Mouse (Mus musculus) CH12.LX (cell line): ENCODE data around the gene Gkn2. TPM values are rescaled to one million over a fixed set of nuclear protein-coding genes. Genes with fewer than 3 reads are reported as not detected.

Source experiments
- DNase-seq: peaks from one replicate; pipeline ENCODE4 v3.0.0-alpha.2; 2013; ENCODE audit errors: extremely low read depth
- H3K27ac ChIP-seq: 2 replicates; pipeline ENCODE4 v1.5.1; 2012; ENCODE audit warnings: low read depth, mild to moderate bottlenecking, control low read depth, moderate library complexity; ENCODE audit not compliant: insufficient read depth
- H3K27me3 ChIP-seq: replicated peaks from 2 replicates; pipeline ENCODE3; 2012; ENCODE audit warnings: inconsistent platforms
- H3K36me3 ChIP-seq, 2 experiments: replicated peaks in 1 of 2; 2 replicates each; pipeline versions ENCODE3 to v1.6.1; 2012; ENCODE audit warnings: inconsistent platforms in 1 of 2, low read length in 1 of 2, mild to moderate bottlenecking in 1 of 2, mixed read lengths in 1 of 2, moderate library complexity in 1 of 2; ENCODE audit not compliant: control insufficient read depth in 1 of 2, insufficient read depth in 1 of 2
- H3K4me1 ChIP-seq, 2 experiments: 2 replicates each; pipeline ENCODE4 v1.6.1; 2012; ENCODE audit warnings: inconsistent platforms in 1 of 2, moderate library complexity in 1 of 2; ENCODE audit not compliant: insufficient read depth in 2 of 2, control insufficient read depth in 1 of 2
- H3K4me2 ChIP-seq: 2 replicates; pipeline ENCODE4 v1.6.1; 2012; ENCODE audit warnings: low read depth, mild to moderate bottlenecking, control low read depth; ENCODE audit not compliant: poor library complexity, insufficient read depth, severe bottlenecking
- H3K4me3 ChIP-seq, 3 experiments: fragments of 150-350 bp in 1 of 3; sonication (generic) in 1 of 3; replicated peaks in 1 of 3; 2 replicates each; pipeline versions ENCODE3 to v1.5.1; 2011 to 2012; ENCODE audit warnings: low read depth in 2 of 3, low read length in 2 of 3, mild to moderate bottlenecking in 2 of 3, moderate library complexity in 2 of 3, control low read depth in 1 of 3, improper control_type of control experiment in 1 of 3, inconsistent platforms in 1 of 3, mixed read lengths in 1 of 3; ENCODE audit not compliant: poor library complexity in 1 of 3
- H3K79me2 ChIP-seq: replicated peaks from 2 replicates; pipeline ENCODE4 v1.6.1; 2012; ENCODE audit warnings: mild to moderate bottlenecking, moderate library complexity; ENCODE audit not compliant: control insufficient read depth, poor library complexity, insufficient read depth, severe bottlenecking; ENCODE audit errors: extremely low read depth
- H3K9ac ChIP-seq: 2 replicates; pipeline ENCODE4 v1.6.1; 2012; ENCODE audit warnings: low read depth, mild to moderate bottlenecking, control low read depth, moderate library complexity; ENCODE audit not compliant: insufficient read depth
- H3K9me3 ChIP-seq: replicated peaks from 2 replicates; pipeline ENCODE3; 2012; ENCODE audit warnings: low read length, inconsistent platforms, mixed read lengths
- BHLHE40 ChIP-seq: IDR thresholded peaks from 2 replicates; pipeline ENCODE4 v1.6.1; 2011; ENCODE audit warnings: mild to moderate bottlenecking, low read depth, low read length, improper control_type of control experiment
- CHD1 ChIP-seq: IDR thresholded peaks from 2 replicates; pipeline ENCODE4 v1.6.1; 2012; ENCODE audit warnings: low read depth, low read length, improper control_type of control experiment, inconsistent platforms
- CHD2 ChIP-seq: IDR thresholded peaks from 2 replicates; pipeline ENCODE4 v1.6.1; 2011; ENCODE audit warnings: low read length, improper control_type of control experiment
- CTCF ChIP-seq, 2 experiments: IDR thresholded peaks in 1 of 2; conservative IDR thresholded peaks in 1 of 2; 2 replicates each; pipeline ENCODE4 v1.5.1; 2011 to 2012; ENCODE audit warnings: low read depth in 2 of 2, low read length in 2 of 2, improper control_type of control experiment in 1 of 2, inconsistent platforms in 1 of 2, mild to moderate bottlenecking in 1 of 2, moderate library complexity in 1 of 2
- E2F4 ChIP-seq: IDR thresholded peaks from 2 replicates; pipeline ENCODE4 v1.6.1; 2011; ENCODE audit warnings: low read depth, low read length, improper control_type of control experiment; ENCODE audit not compliant: insufficient replicate concordance
- ELF1 ChIP-seq: IDR thresholded peaks from 2 replicates; pipeline ENCODE4 v1.6.1; 2014; ENCODE audit warnings: low read depth, mild to moderate bottlenecking, inconsistent platforms, low read length, improper control_type of control experiment
- EP300 ChIP-seq: IDR thresholded peaks from 2 replicates; pipeline ENCODE4 v1.6.1; 2011; ENCODE audit warnings: low read length, improper control_type of control experiment
- ETS1 ChIP-seq: conservative IDR thresholded peaks from 2 replicates; pipeline ENCODE4 v1.6.1; 2012; ENCODE audit warnings: low read depth, mild to moderate bottlenecking, inconsistent platforms, low read length, improper control_type of control experiment, moderate library complexity
- GABPA ChIP-seq: IDR thresholded peaks from 2 replicates; pipeline ENCODE4 v1.6.1; 2012; ENCODE audit warnings: low read depth, low read length, improper control_type of control experiment, inconsistent platforms; ENCODE audit not compliant: insufficient replicate concordance
- HCFC1 ChIP-seq: IDR thresholded peaks from 2 replicates; pipeline ENCODE4 v1.6.1; 2012; ENCODE audit warnings: low read depth, mild to moderate bottlenecking, inconsistent platforms, low read length, improper control_type of control experiment
- IRF4 ChIP-seq: IDR thresholded peaks from 2 replicates; pipeline ENCODE4 v1.6.1; 2014; ENCODE audit warnings: low read depth, mild to moderate bottlenecking, inconsistent platforms, low read length, improper control_type of control experiment
- JUN ChIP-seq: IDR thresholded peaks from 2 replicates; pipeline ENCODE4 v1.6.1; 2011; ENCODE audit warnings: low read depth, mild to moderate bottlenecking, low read length, improper control_type of control experiment, moderate library complexity; ENCODE audit not compliant: insufficient read depth
- JUND ChIP-seq: conservative IDR thresholded peaks from 2 replicates; pipeline ENCODE4 v1.6.1; 2011; ENCODE audit warnings: low read depth, low read length, improper control_type of control experiment
- KAT2A ChIP-seq: IDR thresholded peaks from 2 replicates; pipeline ENCODE4 v1.6.1; 2012; ENCODE audit warnings: low read length, improper control_type of control experiment, inconsistent platforms; ENCODE audit not compliant: insufficient replicate concordance
- MAFK ChIP-seq: IDR thresholded peaks from 2 replicates; pipeline ENCODE4 v1.6.1; 2011; ENCODE audit warnings: low read length, improper control_type of control experiment; ENCODE audit not compliant: insufficient replicate concordance
- MAX ChIP-seq: IDR thresholded peaks from 2 replicates; pipeline ENCODE4 v1.6.1; 2011; ENCODE audit warnings: low read length, improper control_type of control experiment
- MAZ ChIP-seq: IDR thresholded peaks from 2 replicates; pipeline ENCODE4 v1.6.1; 2012; ENCODE audit warnings: low read depth, mild to moderate bottlenecking, inconsistent platforms, low read length, improper control_type of control experiment, moderate library complexity
- MEF2A ChIP-seq: IDR thresholded peaks from 2 replicates; pipeline ENCODE4 v1.6.1; 2014; ENCODE audit warnings: low read depth, mild to moderate bottlenecking, inconsistent platforms, low read length, improper control_type of control experiment, borderline replicate concordance
- MXI1 ChIP-seq: IDR thresholded peaks from 2 replicates; pipeline ENCODE4 v1.6.1; 2011; ENCODE audit warnings: mild to moderate bottlenecking, low read depth, low read length, improper control_type of control experiment
- MYC ChIP-seq: IDR thresholded peaks from 2 replicates; pipeline ENCODE4 v1.6.1; 2011; ENCODE audit warnings: low read depth, mild to moderate bottlenecking, improper control_type of control experiment, low read length
- NELFE ChIP-seq: IDR thresholded peaks from 2 replicates; pipeline ENCODE4 v1.6.1; 2011; ENCODE audit warnings: low read depth, low read length, improper control_type of control experiment
- NRF1 ChIP-seq: IDR thresholded peaks from 2 replicates; pipeline ENCODE4 v1.6.1; 2014; ENCODE audit warnings: low read depth, mild to moderate bottlenecking, inconsistent platforms, low read length, improper control_type of control experiment, moderate library complexity
- PAX5 ChIP-seq: IDR thresholded peaks from 2 replicates; pipeline ENCODE4 v1.6.1; 2012; ENCODE audit warnings: low read length, inconsistent platforms, mixed read lengths
- POLR2A ChIP-seq: IDR thresholded peaks from 2 replicates; pipeline ENCODE4 v1.6.1; 2011; ENCODE audit warnings: low read depth, mild to moderate bottlenecking, improper control_type of control experiment, low read length
- POLR2AphosphoS2 ChIP-seq: IDR thresholded peaks from 2 replicates; pipeline ENCODE4 v1.6.1; 2011; ENCODE audit warnings: low read depth, low read length, improper control_type of control experiment
- RAD21 ChIP-seq: IDR thresholded peaks from 2 replicates; pipeline ENCODE4 v1.6.1; 2011; ENCODE audit warnings: low read depth, mild to moderate bottlenecking, low read length, improper control_type of control experiment, moderate library complexity
- RCOR1 ChIP-seq: conservative IDR thresholded peaks from 2 replicates; pipeline ENCODE4 v1.6.1; 2012; ENCODE audit warnings: low read depth, mild to moderate bottlenecking, inconsistent platforms, low read length, improper control_type of control experiment
- SIN3A ChIP-seq: IDR thresholded peaks from 2 replicates; pipeline ENCODE4 v1.6.1; 2012; ENCODE audit warnings: low read length, improper control_type of control experiment, inconsistent platforms
- SMC3 ChIP-seq: IDR thresholded peaks from 2 replicates; pipeline ENCODE4 v1.6.1; 2011; ENCODE audit warnings: low read depth, low read length, improper control_type of control experiment
- TBP ChIP-seq: conservative IDR thresholded peaks from 2 replicates; pipeline ENCODE4 v1.6.1; 2011; ENCODE audit warnings: low read depth, low read length, improper control_type of control experiment
- TCF12 ChIP-seq: IDR thresholded peaks from 2 replicates; pipeline ENCODE4 v1.6.1; 2014; ENCODE audit warnings: low read depth, mild to moderate bottlenecking, inconsistent platforms, low read length, improper control_type of control experiment
- UBTF ChIP-seq: IDR thresholded peaks from 2 replicates; pipeline ENCODE4 v1.6.1; 2012; ENCODE audit warnings: low read depth, mild to moderate bottlenecking, inconsistent platforms, low read length, improper control_type of control experiment, moderate library complexity
- USF1 ChIP-seq: IDR thresholded peaks from 2 replicates; pipeline ENCODE4 v1.6.1; 2014; ENCODE audit warnings: low read depth, mild to moderate bottlenecking, inconsistent platforms, low read length, improper control_type of control experiment
- USF2 ChIP-seq: conservative IDR thresholded peaks from 2 replicates; pipeline ENCODE4 v1.6.1; 2011; ENCODE audit warnings: low read depth, low read length, improper control_type of control experiment
- ZC3H11A ChIP-seq: IDR thresholded peaks from 2 replicates; pipeline ENCODE4 v1.6.1; 2012; ENCODE audit warnings: low read depth, mild to moderate bottlenecking, inconsistent platforms, low read length, improper control_type of control experiment
- ZKSCAN1 ChIP-seq: IDR thresholded peaks from 2 replicates; pipeline ENCODE4 v1.6.1; 2012; ENCODE audit warnings: low read depth, inconsistent platforms, low read length, improper control_type of control experiment, borderline replicate concordance
- ZMIZ1 ChIP-seq: IDR thresholded peaks from 2 replicates; pipeline ENCODE4 v1.6.1; 2012; ENCODE audit warnings: low read depth, mild to moderate bottlenecking, inconsistent platforms, low read length, improper control_type of control experiment
- ZNF384 ChIP-seq: IDR thresholded peaks from 2 replicates; pipeline ENCODE4 v1.6.1; 2012; ENCODE audit warnings: low read depth, low read length, improper control_type of control experiment, inconsistent platforms
- dilution Hi-C: fragments of 300-500 bp; cut with MboI; formaldehyde crosslinking; loops from 2 replicates; pipeline ENCODE4 v1.14.3; 2020; ENCODE audit warnings: low sequenced_read_pairs; ENCODE audit not compliant: extremely low pct_unique_long_range_greater_than_20kb, extremely low pct_ligation_motif_present
- in situ Hi-C: fragments of 300-500 bp; cut with MboI; formaldehyde crosslinking; loops from 3 replicates; pipeline ENCODE4 v1.14.3; 2019; ENCODE audit warnings: low sequenced_read_pairs, low pct_ligation_motif_present, low pct_unique_long_range_greater_than_20kb, mixed read lengths
- polyA plus RNA-seq: library from polyadenylated mRNA; unstranded; fragments of >175 nt; gene quantifications from 2 replicates; pipeline ENCODE4 v1.2.1, GENCODE M21; 2012; ENCODE audit warnings: low read depth; ENCODE audit not compliant: insufficient read length
- total RNA-seq, 2 experiments: library from RNA; depleted of rRNA; stranded (reverse); fragments of 300-350 nt in 1 of 2; fragments of >200 nt in 1 of 2; gene quantifications; 2 replicates each; pipeline ENCODE4 v1.2.3; 2012 to 2014

Gene Gkn2
- total and polyA plus RNA-seq, 3 experiments = not detected

GRCm38 (mm10) chr6:87399886-87400566 is 26.9 kb downstream of the Gkn2 start:
- no peak overlapping the region for H3K4me2 ChIP-seq
- TF ChIP-seq ELF1 (peak; percentile 54; the same call in 1 of the 2 replicates), PAX5 (no peak), CHD1 (no peak), ZMIZ1 (no peak), HCFC1 (0 out of 2 replicates have a peak, but pooled peaks have one; percentile 26), POLR2A (no peak), KAT2A (no peak), MAX (peak; percentile 71; the same call in 1 of the 2 replicates), RCOR1 (0 out of 2 replicates have a peak, but pooled peaks have one; percentile 43), JUND (no peak; the same call in 1 of the 2 replicates), ETS1 (peak; percentile 86), MYC (peak; percentile 55), E2F4 (no peak), EP300 (peak; percentile 81), NELFE (no peak), UBTF (no peak), ZC3H11A (no peak), CHD2 (peak; percentile 44; the same call in 1 of the 2 replicates), MAZ (no peak), USF2 (no peak), BHLHE40 (peak; percentile 85), JUN (peak; percentile 55; the same call in 1 of the 2 replicates), NRF1 (no peak), MEF2A (peak; percentile 54; the same call in 1 of the 2 replicates), GABPA (no peak), CTCF (conservative IDR thresholded peaks at IDR 0.05 in 1 of 2, IDR thresholded peaks at IDR 0.05 in 1 of 2; ENCODE audit: low read depth in 2 of 2, low read length in 2 of 2) (no peak), MXI1 (peak; percentile 61; the same call in 1 of the 2 replicates), SIN3A (peak; percentile 72; the same call in 1 of the 2 replicates), USF1 (no peak), RAD21 (no peak; the same call in 1 of the 2 replicates), MAFK (peak; percentile 66; the same call in 1 of the 2 replicates), ZNF384 (no peak), TBP (no peak), ZKSCAN1 (no peak), SMC3 (peak; percentile 25), TCF12 (peak; percentile 45; the same call in 1 of the 2 replicates), POLR2AphosphoS2 (no peak), IRF4 (peak; percentile 84)
- no peaks in the 10 kb centered on the region for H3K79me2 ChIP-seq
- in situ Hi-C loops = loop anchor here (5.0 kb wide), 2 partner anchors 52 to 272 kb away; partner anchors contain the start of gene Aplf
- dilution Hi-C loops = no loop called here
- no peaks in the 10 kb centered on the region for H3K27me3 ChIP-seq
- peaks cover 11 to 43% of the 10 kb centered on the region in 2 experiments for H3K4me1 ChIP-seq
- H3K36me3 ChIP-seq = no peaks in the 10 kb centered on the region
- no peak overlapping the region for H3K9ac ChIP-seq
- DNase-seq = peak; percentile 97
- H3K4me3 ChIP-seq = no peak overlapping the region
- H3K9me3 ChIP-seq = peaks cover 2% of the 10 kb centered on the region
- no peak overlapping the region for H3K27ac ChIP-seq
